Mouse (Mus musculus): ENCODE results near the gene Sec24b. TPM values are rescaled to one million over a fixed set of nuclear protein-coding genes. Genes with fewer than 3 reads are reported as not detected.

Gene Sec24b
- polyA plus RNA-seq, 1 experiment from 2014 or later: 38.5 TPM

GRCm38 (mm10) chr3:129997324-129997723 is 64.0 kb downstream of the Sec24b start:
- no peaks in the 10 kb centered on the region for H3K27me3 ChIP-seq (ENCODE audit: control insufficient read depth, insufficient read depth, low read length)
- no peak overlapping the region for H3K27ac ChIP-seq
- peaks cover 96% of the 10 kb centered on the region for H3K36me3 ChIP-seq (replicated peaks; ENCODE audit: control insufficient read depth, insufficient read depth)
- H3K9ac ChIP-seq: no peak overlapping the region
- DNase-seq (ENCODE audit: low spot score) (no peak), ATAC-seq (ENCODE audit: low FRiP score) (no peak)
- no peaks in the 10 kb centered on the region for H3K9me3 ChIP-seq (ENCODE audit: control insufficient read depth, low read length)
- 92% methylated on average over 3 of the region's 3 CpGs for WGBS
- no peak overlapping the region for H3K4me2 ChIP-seq (replicated peaks)
- H3K4me3 ChIP-seq (replicated peaks; ENCODE audit: low read length): no peak overlapping the region
- no peaks in the 10 kb centered on the region for H3K4me1 ChIP-seq (replicated peaks; ENCODE audit: control insufficient read depth, insufficient read depth, low read length)

GRCm38 (mm10) chr3:129987297-129987696 is 74.1 kb downstream of the Sec24b start:
- H3K4me3 ChIP-seq (replicated peaks; ENCODE audit: low read length): no peak overlapping the region
- no peak overlapping the region for H3K27ac ChIP-seq
- H3K4me2 ChIP-seq (replicated peaks): no peak overlapping the region
- no peaks in the 10 kb centered on the region for H3K27me3 ChIP-seq (ENCODE audit: control insufficient read depth, insufficient read depth, low read length)
- no peak for DNase-seq (ENCODE audit: low spot score)
- peaks cover 95% of the 10 kb centered on the region for H3K36me3 ChIP-seq (replicated peaks; ENCODE audit: control insufficient read depth, insufficient read depth)
- 97% methylated on average over 13 of the region's 13 CpGs for WGBS
- ATAC-seq (ENCODE audit: low FRiP score): no peak
- no peak overlapping the region for H3K9ac ChIP-seq
- H3K9me3 ChIP-seq (ENCODE audit: control insufficient read depth, low read length): no peaks in the 10 kb centered on the region
- H3K4me1 ChIP-seq (replicated peaks; ENCODE audit: control insufficient read depth, insufficient read depth, low read length): no peaks in the 10 kb centered on the region

- Histone ChIP-seq H3K36me3 (replicated peaks; ENCODE audit: control insufficient read depth, insufficient read depth) (peaks cover 88% of the 10 kb centered on the region), H3K4me3 (replicated peaks; ENCODE audit: low read length) (no peak overlapping the region), H3K4me1 (replicated peaks; ENCODE audit: control insufficient read depth, insufficient read depth, low read length) (no peaks in the 10 kb centered on the region), H3K27ac (no peak overlapping the region), H3K4me2 (replicated peaks) (no peak overlapping the region), H3K9me3 (ENCODE audit: control insufficient read depth, low read length) (no peaks in the 10 kb centered on the region), H3K27me3 (ENCODE audit: control insufficient read depth, insufficient read depth, low read length) (no peaks in the 10 kb centered on the region), H3K9ac (no peak overlapping the region)
- ATAC-seq (ENCODE audit: low FRiP score) (no peak), DNase-seq (ENCODE audit: low spot score) (no peak)
- 90% methylated on average over 4 of the region's 4 CpGs for WGBS
These were observed 76.0 kb downstream of the Sec24b start for GRCm38 (mm10) chr3:129985335-129985734.

GRCm38 (mm10) chr3:129984797-129985196 is 76.6 kb downstream of the Sec24b start:
- peaks cover 83% of the 10 kb centered on the region for H3K36me3 ChIP-seq (replicated peaks; ENCODE audit: control insufficient read depth, insufficient read depth)
- no peaks in the 10 kb centered on the region for H3K4me1 ChIP-seq (replicated peaks; ENCODE audit: control insufficient read depth, insufficient read depth, low read length)
- H3K9me3 ChIP-seq (ENCODE audit: control insufficient read depth, low read length): no peaks in the 10 kb centered on the region
- H3K4me2 ChIP-seq (replicated peaks): no peak overlapping the region
- no peak overlapping the region for H3K4me3 ChIP-seq (replicated peaks; ENCODE audit: low read length)
- 95% methylated on average over 5 of the region's 5 CpGs for WGBS
- H3K27ac ChIP-seq: no peak overlapping the region
- no peak for DNase-seq (ENCODE audit: low spot score)
- ATAC-seq (ENCODE audit: low FRiP score): no peak
- no peak overlapping the region for H3K9ac ChIP-seq
- H3K27me3 ChIP-seq (ENCODE audit: control insufficient read depth, insufficient read depth, low read length): no peaks in the 10 kb centered on the region

- Histone ChIP-seq H3K4me2 (replicated peaks) (no peak overlapping the region), H3K27ac (no peak overlapping the region), H3K9me3 (ENCODE audit: control insufficient read depth, low read length) (no peaks in the 10 kb centered on the region), H3K4me1 (replicated peaks; ENCODE audit: control insufficient read depth, insufficient read depth, low read length) (no peaks in the 10 kb centered on the region), H3K9ac (no peak overlapping the region), H3K27me3 (ENCODE audit: control insufficient read depth, insufficient read depth, low read length) (no peaks in the 10 kb centered on the region), H3K36me3 (replicated peaks; ENCODE audit: control insufficient read depth, insufficient read depth) (peaks cover 58% of the 10 kb centered on the region), H3K4me3 (replicated peaks; ENCODE audit: low read length) (no peak overlapping the region)
- DNase-seq (ENCODE audit: low spot score) (no peak), ATAC-seq (ENCODE audit: low FRiP score) (no peak)
- WGBS: 78% methylated on average over 5 of the region's 5 CpGs
These were observed 79.1 kb downstream of the Sec24b start for GRCm38 (mm10) chr3:129982271-129982670.

- Histone ChIP-seq H3K36me3 (replicated peaks; ENCODE audit: control insufficient read depth, insufficient read depth) (peaks cover 52% of the 10 kb centered on the region), H3K9me3 (ENCODE audit: control insufficient read depth, low read length) (no peaks in the 10 kb centered on the region), H3K27ac (no peak overlapping the region), H3K4me1 (replicated peaks; ENCODE audit: control insufficient read depth, insufficient read depth, low read length) (no peaks in the 10 kb centered on the region), H3K4me2 (replicated peaks) (no peak overlapping the region), H3K9ac (no peak overlapping the region), H3K4me3 (replicated peaks; ENCODE audit: low read length) (no peak overlapping the region), H3K27me3 (ENCODE audit: control insufficient read depth, insufficient read depth, low read length) (no peaks in the 10 kb centered on the region)
- ATAC-seq (ENCODE audit: low FRiP score): no peak
- DNase-seq (ENCODE audit: low spot score): no peak
- WGBS: 90% methylated on average over 11 of the region's 11 CpGs
These were observed 79.6 kb downstream of the Sec24b start for GRCm38 (mm10) chr3:129981756-129982155.

- DNase-seq (ENCODE audit: low spot score) (no peak), ATAC-seq (ENCODE audit: low FRiP score) (no peak)
- H3K4me1 ChIP-seq (replicated peaks; ENCODE audit: control insufficient read depth, insufficient read depth, low read length): no peaks in the 10 kb centered on the region
- H3K27me3 ChIP-seq (ENCODE audit: control insufficient read depth, insufficient read depth, low read length): no peaks in the 10 kb centered on the region
- WGBS: 72% methylated on average over 6 of the region's 6 CpGs
- H3K9me3 ChIP-seq (ENCODE audit: control insufficient read depth, low read length): no peaks in the 10 kb centered on the region
- no peak overlapping the region for H3K4me3 ChIP-seq (replicated peaks; ENCODE audit: low read length)
- no peak overlapping the region for H3K4me2 ChIP-seq (replicated peaks)
- no peak overlapping the region for H3K27ac ChIP-seq
- H3K36me3 ChIP-seq (replicated peaks; ENCODE audit: control insufficient read depth, insufficient read depth): peaks cover 32% of the 10 kb centered on the region
- no peak overlapping the region for H3K9ac ChIP-seq
These were observed 81.8 kb downstream of the Sec24b start for GRCm38 (mm10) chr3:129979510-129979909.

- 79% methylated on average over 9 of the region's 9 CpGs for WGBS
These were observed 82.6 kb downstream of the Sec24b start for GRCm38 (mm10) chr3:129978716-129979115.

GRCm38 (mm10) chr3:129976317-129976716 is 85.0 kb downstream of the Sec24b start:
- Histone ChIP-seq H3K9me3 (ENCODE audit: control insufficient read depth, low read length) (no peaks in the 10 kb centered on the region), H3K27me3 (ENCODE audit: control insufficient read depth, insufficient read depth, low read length) (no peaks in the 10 kb centered on the region), H3K27ac (no peak overlapping the region), H3K4me1 (replicated peaks; ENCODE audit: control insufficient read depth, insufficient read depth, low read length) (no peaks in the 10 kb centered on the region), H3K9ac (no peak overlapping the region), H3K4me2 (replicated peaks) (no peak overlapping the region), H3K4me3 (replicated peaks; ENCODE audit: low read length) (no peak overlapping the region), H3K36me3 (replicated peaks; ENCODE audit: control insufficient read depth, insufficient read depth) (peaks cover 3% of the 10 kb centered on the region; the same call in 1 of the 2 replicates)
- ATAC-seq (ENCODE audit: low FRiP score) (no peak), DNase-seq (ENCODE audit: low spot score) (no peak)
- WGBS: 81% methylated on average over 5 of the region's 5 CpGs

More at GRCm38 (mm10) chr3:129978716-129979115, 82.6 kb downstream of the Sec24b start:
- no peaks in the 10 kb centered on the region for H3K4me1 ChIP-seq (replicated peaks; ENCODE audit: control insufficient read depth, insufficient read depth, low read length)
- no peak overlapping the region for H3K4me3 ChIP-seq (replicated peaks; ENCODE audit: low read length)
- H3K27ac ChIP-seq: no peak overlapping the region
- no peaks in the 10 kb centered on the region for H3K27me3 ChIP-seq (ENCODE audit: control insufficient read depth, insufficient read depth, low read length)
- no peak for DNase-seq (ENCODE audit: low spot score)
- peaks cover 24% of the 10 kb centered on the region for H3K36me3 ChIP-seq (replicated peaks; ENCODE audit: control insufficient read depth, insufficient read depth)
- H3K4me2 ChIP-seq (replicated peaks): no peak overlapping the region
- no peak overlapping the region for H3K9ac ChIP-seq
- H3K9me3 ChIP-seq (ENCODE audit: control insufficient read depth, low read length): no peaks in the 10 kb centered on the region
- ATAC-seq (ENCODE audit: low FRiP score): no peak

All from hindbrain, embryonic 14.5 days (tissue).